Mouse (Mus musculus): ENCODE measurements around the gene Gnl1.
"Not testable (repeated sequence)": the region's sequence is repeated elsewhere in the genome, so short reads cannot be mapped to it uniquely, and the experiment has no call there.

The Gnl1 gene

DNA sequence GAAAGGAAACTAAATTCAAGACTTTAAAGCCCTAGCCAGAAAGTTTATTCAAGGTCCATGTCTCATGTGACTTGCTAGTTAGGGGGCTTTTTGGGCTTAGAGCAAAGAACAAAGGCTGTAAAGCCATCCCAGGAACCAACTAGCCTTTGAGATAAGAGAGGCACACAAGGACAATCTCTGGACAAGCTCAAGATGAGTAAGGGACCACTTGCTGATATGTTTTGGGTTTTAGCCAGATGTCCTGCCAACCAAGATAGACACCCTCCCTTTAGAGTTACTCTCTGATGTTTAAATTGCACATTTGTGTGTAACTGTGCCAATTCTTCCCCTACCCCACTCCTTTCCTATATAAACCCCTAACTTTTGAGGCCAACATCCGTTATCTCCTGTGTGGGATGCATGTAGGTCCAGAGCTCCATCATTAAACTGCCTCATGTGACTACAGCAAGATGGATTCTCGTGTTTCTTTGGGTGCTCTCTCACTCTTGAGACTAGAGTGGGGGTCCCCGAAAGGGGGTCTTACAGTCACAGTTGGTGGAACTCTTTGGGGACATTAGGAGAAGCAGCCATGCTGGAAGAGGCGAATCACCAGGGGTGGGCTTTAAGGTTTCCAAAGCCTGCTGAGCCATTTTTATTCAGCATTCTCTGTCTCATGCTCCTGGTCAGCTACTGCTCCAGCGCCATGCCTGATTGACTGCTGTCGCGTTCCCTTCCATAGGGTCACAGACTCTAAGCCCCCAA, 49.4 kb downstream of the Gnl1 start:
- DNase-seq, result no peak

DNA sequence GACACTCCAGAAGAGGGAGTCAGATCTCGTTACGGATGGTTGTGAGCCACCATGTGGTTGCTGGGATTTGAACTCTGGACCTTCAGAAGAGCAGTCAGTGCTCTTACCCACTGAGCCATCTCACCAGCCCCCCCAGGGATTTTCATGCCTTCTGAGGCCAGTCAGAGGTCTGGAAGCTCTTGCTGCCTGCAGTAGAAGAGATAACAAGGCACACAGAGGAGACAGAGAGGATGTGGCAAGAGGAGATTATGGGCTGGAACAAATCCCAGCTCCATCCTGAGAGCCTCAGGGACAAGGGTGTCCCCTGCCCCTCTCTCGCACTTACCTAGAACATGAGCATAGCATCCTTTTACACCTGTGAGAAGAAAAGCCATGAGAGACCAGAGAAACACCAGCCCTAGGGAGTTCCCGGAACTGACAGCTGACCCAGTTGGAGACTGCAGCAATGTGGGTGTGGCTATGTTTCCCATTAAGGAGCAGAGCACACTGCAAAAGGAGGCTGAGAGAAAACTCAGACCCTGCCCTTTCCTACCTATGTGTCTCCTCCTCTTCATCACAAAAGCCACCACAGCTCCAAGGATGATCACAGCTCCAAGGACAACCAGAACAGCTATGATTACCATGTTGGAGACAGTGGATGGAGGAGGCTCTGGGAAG, 50.5 kb downstream of the Gnl1 start:
- peak in 1 of 2 experiments; percentile 34 for DNase-seq

DNA sequence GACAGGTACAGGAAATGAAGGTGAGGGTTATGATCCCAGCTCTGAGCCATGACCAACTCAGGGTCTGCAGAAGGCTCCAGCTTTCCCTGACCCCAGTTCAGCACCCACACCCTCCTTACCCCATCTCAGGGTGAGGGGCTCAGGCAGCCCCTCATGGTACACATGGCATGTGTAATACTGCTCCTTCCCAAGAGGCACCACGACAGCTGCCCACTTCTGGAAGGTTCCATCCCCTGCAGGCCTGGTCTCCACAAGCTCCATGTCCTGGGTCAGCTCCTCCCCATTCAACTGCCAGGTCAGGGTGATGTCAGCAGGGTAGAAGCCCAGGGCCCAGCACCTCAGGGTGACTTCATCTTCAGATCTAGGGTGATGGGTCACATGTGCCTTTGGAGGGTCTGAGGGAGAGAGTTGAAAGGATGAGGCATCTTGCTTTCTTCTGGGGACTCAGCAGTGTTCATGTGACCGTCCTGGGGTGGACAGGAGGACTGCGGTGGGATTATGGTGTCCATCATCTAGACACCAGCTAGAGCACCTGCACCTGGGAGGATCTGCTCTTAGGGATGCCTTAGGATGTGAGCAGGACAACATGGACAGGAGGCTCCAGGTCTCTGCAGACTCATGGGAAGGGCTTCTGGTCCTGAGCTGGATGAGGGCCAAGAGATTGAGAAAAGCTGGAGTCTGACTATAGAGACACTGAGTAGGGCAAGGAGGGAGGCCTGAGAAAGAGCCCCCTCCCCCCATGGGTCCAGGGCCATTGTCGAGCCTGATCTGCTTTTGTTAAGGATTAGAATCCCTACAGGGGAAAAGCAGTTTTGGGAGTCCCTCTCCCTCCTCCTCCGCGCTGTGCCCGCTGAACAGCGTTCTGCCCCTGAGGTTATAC, 51.3 kb downstream of the Gnl1 start:
- not testable (repeated sequence) for DNase-seq

DNA sequence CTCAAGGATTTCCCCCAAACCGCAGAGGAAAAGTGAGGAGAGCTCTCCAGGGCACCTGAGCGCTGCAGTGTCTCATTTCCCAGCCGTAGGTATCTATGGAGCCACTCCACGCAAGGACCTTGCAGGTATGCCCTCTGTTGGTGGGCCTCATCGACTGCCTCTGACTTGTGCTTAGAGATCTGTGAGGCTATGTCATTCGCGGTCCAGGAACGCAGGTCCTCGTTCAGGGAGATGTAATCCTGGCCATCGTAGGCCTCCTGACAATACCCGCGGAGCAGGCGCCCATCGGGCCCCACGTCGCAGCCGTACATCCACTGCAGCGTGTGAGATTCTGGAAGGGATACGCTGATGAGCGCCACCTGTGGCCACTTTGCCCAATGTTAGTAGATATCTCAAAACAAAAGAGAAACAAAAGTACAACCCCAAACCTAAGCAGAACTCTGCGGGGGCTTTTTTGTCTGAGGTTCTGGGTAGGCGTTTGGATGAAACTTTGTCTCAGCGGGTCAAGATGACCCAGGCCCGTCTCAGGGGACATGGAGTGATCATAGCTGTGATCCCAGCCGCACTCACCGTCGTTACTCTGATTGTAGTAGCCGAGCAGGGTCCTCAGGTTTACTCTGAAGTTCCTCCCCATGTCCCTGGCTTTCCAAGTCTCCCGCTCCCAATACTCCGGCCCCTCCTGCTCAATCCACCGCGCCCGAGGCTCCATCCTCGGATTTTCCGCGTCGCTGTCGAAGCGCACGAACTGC, 52.1 kb downstream of the Gnl1 start:
- peak; percentile 43 to 77 for DNase-seq

DNA sequence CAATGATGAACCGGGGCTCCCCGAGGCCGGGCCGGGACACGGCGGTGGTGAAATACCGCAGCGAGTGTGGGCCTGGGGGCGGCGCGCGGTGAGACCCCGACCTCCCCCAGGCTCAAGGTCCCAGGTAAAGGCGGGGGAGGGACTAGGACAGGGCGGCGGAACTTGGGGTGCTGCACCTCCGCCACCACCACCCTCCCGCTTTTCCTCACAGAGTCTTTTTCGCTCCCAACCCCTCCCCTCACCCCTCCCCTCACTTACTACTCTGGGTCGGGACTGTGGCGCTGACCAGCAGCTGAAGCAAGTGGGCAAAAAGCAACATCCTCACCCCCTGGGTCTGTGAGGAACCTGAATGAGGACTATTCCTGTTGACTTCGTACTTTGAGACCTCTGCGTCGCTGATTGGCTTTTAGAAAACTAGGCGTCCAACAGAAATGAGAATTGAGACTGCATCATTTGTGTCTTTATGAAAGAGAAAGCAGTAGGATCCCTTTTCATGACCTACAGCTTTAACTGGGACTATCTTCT, 52.8 kb downstream of the Gnl1 start, which contains the start of gene H2-T23:
Gene H2-T23, minus strand, starts transcription at position 505 of the 525 bp plus-strand sequence.
- peak; percentile 74 to 76 for DNase-seq

DNA sequence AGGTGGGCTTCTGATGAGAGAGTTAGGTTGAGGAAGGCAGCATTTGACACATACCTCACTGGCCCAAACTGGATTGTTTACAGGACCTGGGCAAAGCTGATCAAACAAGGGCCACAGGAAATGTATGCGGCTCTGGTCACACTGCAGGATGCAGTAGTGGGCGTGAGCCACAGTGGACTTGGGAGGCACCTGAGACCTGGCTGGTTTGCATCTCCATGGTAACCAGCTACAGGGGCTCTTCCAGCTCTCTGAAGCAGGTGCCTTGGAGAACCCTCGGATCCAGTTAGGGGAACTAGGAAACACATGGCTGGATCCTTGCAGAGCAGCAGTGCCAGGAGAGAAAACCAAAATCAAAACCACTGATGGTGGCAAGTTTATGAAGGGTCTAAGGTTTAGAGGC, 54.9 kb downstream of the Gnl1 start:
- DNase-seq, result not testable (repeated sequence)

DNA sequence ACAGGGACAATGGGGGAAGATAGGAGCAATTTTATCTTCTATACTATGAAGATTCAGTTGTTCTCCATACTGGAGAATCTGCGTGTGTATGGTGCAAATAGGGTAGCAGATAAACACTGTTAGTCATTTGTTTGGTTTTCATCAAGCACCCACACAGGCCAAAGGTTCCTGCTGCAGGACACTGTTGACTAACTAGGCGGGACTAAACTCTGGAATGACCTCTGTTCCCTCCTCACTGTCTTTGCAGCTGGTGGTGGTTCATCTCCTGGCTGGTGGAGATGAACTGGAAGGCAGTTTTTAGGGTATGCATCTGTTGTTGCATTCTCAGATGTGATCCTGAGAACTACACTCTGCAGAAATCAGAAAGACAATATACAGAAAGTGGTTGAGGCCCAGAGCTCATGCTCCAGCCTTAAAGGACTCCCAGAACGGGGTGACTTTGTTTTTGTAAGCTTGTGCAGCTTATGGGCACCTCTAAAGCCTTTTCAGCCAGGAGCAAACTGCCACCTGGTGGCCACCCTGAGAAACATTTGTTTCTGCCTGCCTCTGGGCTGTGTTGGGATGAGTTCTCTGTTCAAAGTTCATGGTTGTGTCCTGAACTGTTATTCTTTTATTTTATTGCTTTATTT, 55.5 kb downstream of the Gnl1 start:
- peak; percentile 73 to 79 for DNase-seq

DNA sequence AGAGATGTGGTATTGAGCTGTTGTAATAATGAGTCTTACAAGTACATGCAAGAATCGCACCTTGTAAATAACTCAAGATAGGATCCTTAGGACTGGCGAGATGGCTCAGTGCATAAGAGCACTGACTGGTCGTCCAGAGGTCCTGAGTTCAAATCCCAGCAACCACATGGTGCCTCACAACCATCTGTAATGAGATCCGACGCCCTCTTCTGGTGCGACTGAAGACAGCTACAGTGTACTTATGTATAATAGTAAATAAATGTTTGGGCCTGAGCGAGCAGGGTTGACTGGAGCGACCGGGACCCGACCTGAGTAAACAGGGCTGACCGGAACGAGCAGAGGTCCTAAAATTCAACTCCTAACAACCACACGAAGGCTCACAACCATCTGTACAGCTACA, 56.5 kb downstream of the Gnl1 start:
- not testable (repeated sequence) for DNase-seq
